ENCODE assay signal across 7 mouse cellular contexts in the genomic region with DNA sequence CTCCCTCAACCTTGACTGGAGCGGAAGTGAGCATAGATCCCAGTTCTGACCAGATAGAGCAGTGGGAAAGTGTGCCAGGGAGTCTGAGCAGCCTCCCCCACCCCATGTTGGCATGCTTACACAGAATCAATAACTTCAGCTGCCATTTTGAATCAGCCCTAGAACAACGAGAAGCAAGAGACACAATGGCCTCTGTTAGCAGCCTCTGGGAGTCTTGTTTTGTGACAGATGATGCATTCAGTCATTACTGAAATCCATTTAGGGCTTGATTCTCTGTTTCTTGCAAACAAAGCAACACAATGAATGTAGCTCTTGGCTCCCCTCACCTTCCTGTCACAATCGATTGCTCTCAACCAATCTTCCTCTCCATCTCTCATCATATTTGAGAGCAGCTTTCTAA.
"Had no signal": no experiment of that assay in that cellular context is flagged by ENCODE, and none has a peak within 500 bp of the region (broad histone marks: within the 10 kb centered on the region; RNA-seq: fewer than 3 reads in every experiment).

No protein-coding gene starts in this region.

- DNase-seq: lung, adult 18-20 months; lung, embryonic 14.5 days; lung, postnatal 10 days; right cerebral cortex, postnatal 14 days; thymus, adult 18-20 months; thymus, postnatal 14 days; thymus, postnatal 36 days had no signal
